Mouse (Mus musculus) thymus, adult 2 months (tissue): ENCODE data around the gene Phf21a. TPM values are rescaled to one million over a fixed set of nuclear protein-coding genes. Genes with fewer than 3 reads are reported as not detected.

Experiments used
- DNase-seq: peaks from one replicate; pipeline ENCODE4 v3.0.0; 2021
- H3K27ac ChIP-seq: fragments of 200-500 bp; 2 replicates; pipeline ENCODE4 v1.5.1; 2012; ENCODE audit warnings: low read length, control low read depth; ENCODE audit not compliant: control insufficient read depth, insufficient read depth
- H3K27me3 ChIP-seq: fragments of 200-500 bp; 2 replicates; pipeline ENCODE4 v1.6.1; 2012; ENCODE audit warnings: mild to moderate bottlenecking, low read length, moderate library complexity, mixed read lengths; ENCODE audit not compliant: control insufficient read depth, insufficient read depth
- H3K36me3 ChIP-seq: fragments of 200-500 bp; 2 replicates; pipeline ENCODE4 v1.6.1; 2012; ENCODE audit warnings: mild to moderate bottlenecking, low read length, moderate library complexity; ENCODE audit not compliant: control insufficient read depth, insufficient read depth
- H3K4me1 ChIP-seq: fragments of 200-500 bp; replicated peaks from 2 replicates; pipeline ENCODE4 v1.6.1; 2012; ENCODE audit warnings: low read length; ENCODE audit not compliant: control insufficient read depth, insufficient read depth
- H3K4me3 ChIP-seq: fragments of 200-500 bp; 2 replicates; pipeline ENCODE4 v1.5.1; 2012; ENCODE audit warnings: mild to moderate bottlenecking, low read length, control low read depth, moderate library complexity; ENCODE audit not compliant: control insufficient read depth, insufficient read depth
- CTCF ChIP-seq: fragments of 200-500 bp; IDR thresholded peaks from 2 replicates; pipeline ENCODE4 v1.5.1; 2012; ENCODE audit warnings: mild to moderate bottlenecking, control low read depth, low read length, moderate library complexity, borderline replicate concordance; ENCODE audit not compliant: control insufficient read depth, poor library complexity, insufficient read depth; ENCODE audit errors: extremely low read depth
- POLR2A ChIP-seq: fragments of 200-500 bp; IDR thresholded peaks from 2 replicates; pipeline ENCODE4 v1.6.1; 2012; ENCODE audit warnings: mild to moderate bottlenecking, low read length, control low read depth, moderate library complexity; ENCODE audit not compliant: control insufficient read depth, poor library complexity, insufficient read depth; ENCODE audit errors: extremely low read depth
- WGBS: fragments of 180-500 bp; shearing (Covaris S2); methylation state at CpG from one replicate; pipeline ENCODE4 v1.1.7; 2018; 5-methylcytosine and 5-hydroxymethylcytosine counted together
- polyA plus RNA-seq: library from polyadenylated mRNA; depleted of rRNA; stranded (reverse); fragments of >200 nt; gene quantifications from 2 replicates; pipeline ENCODE4 v1.2.3, GENCODE M21; 2012

The Phf21a gene
- polyA plus RNA-seq, 1 experiment = 81.6 TPM

- H3K27ac ChIP-seq = no peak overlapping the region
- DNase-seq = no peak
Measured at GRCm38 (mm10) chr2:92094078-92094477, 1.2 kb downstream of the Phf21a start.

GRCm38 (mm10) chr2:92100768-92101167 lies 7.9 kb downstream of the Phf21a start:
- no peak overlapping the region for H3K4me3 ChIP-seq
- TF ChIP-seq CTCF (no peak), POLR2A (no peak)
- DNase-seq = no peak
- no peak overlapping the region for H3K27ac ChIP-seq
- WGBS = 89% methylated on average over 6 of the region's 6 CpGs
- no peaks in the 10 kb centered on the region for H3K36me3 ChIP-seq
- no peaks in the 10 kb centered on the region for H3K27me3 ChIP-seq
- H3K4me1 ChIP-seq = no peaks in the 10 kb centered on the region

More at GRCm38 (mm10) chr2:92094078-92094477, 1.2 kb downstream of the Phf21a start:
- no peaks in the 10 kb centered on the region for H3K27me3 ChIP-seq
- no peaks in the 10 kb centered on the region for H3K4me1 ChIP-seq
- no peaks in the 10 kb centered on the region for H3K36me3 ChIP-seq
- TF ChIP-seq POLR2A (no peak), CTCF (no peak)
- no peak overlapping the region for H3K4me3 ChIP-seq
- WGBS = 75% methylated on average over 8 of the region's 8 CpGs

DNA sequence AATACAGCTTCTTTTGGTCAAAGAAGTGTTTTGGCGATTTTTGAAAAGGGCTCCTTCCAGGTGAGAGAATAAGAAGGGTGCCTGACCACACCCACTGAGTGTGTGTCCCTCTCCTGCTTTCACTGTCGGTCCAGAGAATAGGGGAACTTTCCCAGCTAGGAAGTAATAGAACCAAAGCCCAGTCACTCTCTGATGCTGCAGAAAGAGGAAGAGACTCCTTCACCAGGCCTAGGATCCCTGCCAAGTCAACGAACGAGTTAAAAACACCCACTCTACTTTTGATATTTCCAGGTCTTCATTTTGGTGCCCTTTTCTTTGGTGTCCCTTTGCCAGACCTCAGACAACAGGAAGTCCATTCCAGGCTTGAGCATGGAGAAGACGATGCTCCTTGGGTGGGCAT lies 31.6 kb downstream of the Phf21a start:
- WGBS = 25% methylated on average over 5 of the region's 5 CpGs
- no peak for DNase-seq
- Histone ChIP-seq H3K4me1 (no peaks in the 10 kb centered on the region), H3K27ac (no peak overlapping the region), H3K27me3 (no peaks in the 10 kb centered on the region), H3K36me3 (no peaks in the 10 kb centered on the region), H3K4me3 (no peak overlapping the region)
- TF ChIP-seq POLR2A (no peak), CTCF (no peak)

GRCm38 (mm10) chr2:92125330-92125729 lies 32.4 kb downstream of the Phf21a start:
- Histone ChIP-seq H3K27me3 (no peaks in the 10 kb centered on the region), H3K36me3 (no peaks in the 10 kb centered on the region), H3K4me1 (no peaks in the 10 kb centered on the region), H3K27ac (no peak overlapping the region), H3K4me3 (no peak overlapping the region)
- WGBS = 83% methylated on average over 8 of the region's 8 CpGs
- no peak for DNase-seq
- TF ChIP-seq POLR2A = no peak
- TF ChIP-seq CTCF = no peak

- 98% methylated on average over 7 of the region's 7 CpGs for WGBS
- H3K4me3 ChIP-seq = no peak overlapping the region
- no peak overlapping the region for H3K27ac ChIP-seq
- DNase-seq = no peak
- no peaks in the 10 kb centered on the region for H3K36me3 ChIP-seq
- no peaks in the 10 kb centered on the region for H3K4me1 ChIP-seq
- no peaks in the 10 kb centered on the region for H3K27me3 ChIP-seq
- TF ChIP-seq CTCF = no peak
- TF ChIP-seq POLR2A = no peak
Measured at GRCm38 (mm10) chr2:92130071-92130470, 37.2 kb downstream of the Phf21a start.

DNA sequence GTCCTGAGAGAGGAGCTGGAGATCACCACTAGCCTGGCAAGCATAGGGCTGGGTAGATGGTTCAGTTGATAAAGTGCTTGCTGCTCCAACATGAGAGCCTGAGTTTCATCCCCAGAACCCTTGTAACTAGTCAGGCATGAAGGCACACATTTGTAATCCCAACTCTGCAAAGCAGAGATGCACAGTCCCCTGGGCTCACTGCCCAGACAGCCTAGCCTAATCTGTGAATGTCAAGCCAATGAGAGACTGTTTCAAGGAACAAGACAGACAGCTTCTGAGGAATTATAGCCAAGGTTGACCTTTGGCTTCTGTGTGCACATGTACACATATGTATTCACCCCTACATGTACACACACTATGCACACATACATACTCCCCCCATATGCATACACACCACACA lies 45.8 kb downstream of the Phf21a start:
- Histone ChIP-seq H3K36me3 (no peaks in the 10 kb centered on the region), H3K27ac (no peak overlapping the region), H3K4me3 (no peak overlapping the region), H3K4me1 (no peaks in the 10 kb centered on the region), H3K27me3 (no peaks in the 10 kb centered on the region)
- TF ChIP-seq POLR2A = no peak
- TF ChIP-seq CTCF = no peak
- no peak for DNase-seq

DNA sequence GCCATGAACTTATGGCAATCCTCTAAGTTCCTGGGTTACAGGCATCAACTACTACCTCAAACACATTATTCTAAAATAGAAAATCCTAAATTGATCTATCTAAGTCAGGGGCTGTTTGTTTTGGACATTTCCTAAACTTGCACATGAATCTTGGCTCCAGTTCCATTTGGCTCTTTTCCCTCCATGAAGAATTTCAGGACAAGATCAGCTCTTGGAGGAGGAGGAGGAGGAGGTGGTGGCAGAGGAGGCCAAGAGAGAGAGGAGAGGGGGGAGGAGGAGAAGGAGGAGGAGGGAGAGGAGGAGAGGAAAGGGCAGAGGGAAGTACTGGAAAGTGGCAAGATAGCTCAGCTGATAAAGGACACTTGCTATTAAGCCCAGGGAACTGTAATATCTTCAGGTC lies 46.4 kb downstream of the Phf21a start:
- Histone ChIP-seq H3K4me1 (no peaks in the 10 kb centered on the region), H3K27me3 (no peaks in the 10 kb centered on the region), H3K4me3 (no peak overlapping the region), H3K36me3 (no peaks in the 10 kb centered on the region), H3K27ac (no peak overlapping the region)
- DNase-seq = no peak
- TF ChIP-seq POLR2A (no peak), CTCF (no peak)
